Mouse (Mus musculus) left cerebral cortex, adult 11 months (tissue): ENCODE data around the gene Col27a1.
A peak's percentile ranks its signal among the peaks of the same experiment; 100 is the strongest.

Experiments used
- DNase-seq: peaks from one replicate; pipeline ENCODE4 v3.0.0; 2022; ENCODE audit warnings: low spot score

Col27a1 gene

GRCm38 (mm10) chr4:63260506-63260905 lies 46.7 kb downstream of the Col27a1 start:
- no peak for DNase-seq

DNA sequence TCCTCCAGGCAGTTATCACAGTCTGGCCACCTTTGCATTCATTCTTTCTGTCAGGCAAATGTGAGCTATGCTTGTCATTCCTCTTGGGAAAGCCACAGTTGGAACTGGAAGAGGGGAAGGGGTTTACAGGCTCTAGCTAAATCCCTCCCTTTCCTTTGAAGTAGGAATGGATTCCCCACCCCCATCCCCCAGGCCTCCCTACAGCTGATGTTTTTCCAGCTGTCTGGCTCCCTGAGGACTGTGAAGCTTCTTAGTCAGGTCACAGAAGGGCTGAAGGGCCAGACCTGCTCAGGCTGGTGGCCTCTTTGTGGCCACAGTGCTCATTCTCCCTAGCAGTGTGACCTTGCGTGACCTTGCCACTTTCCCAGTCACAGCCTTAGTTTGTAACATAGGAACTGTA lies 49.1 kb downstream of the Col27a1 start:
- DNase-seq = no peak

DNA sequence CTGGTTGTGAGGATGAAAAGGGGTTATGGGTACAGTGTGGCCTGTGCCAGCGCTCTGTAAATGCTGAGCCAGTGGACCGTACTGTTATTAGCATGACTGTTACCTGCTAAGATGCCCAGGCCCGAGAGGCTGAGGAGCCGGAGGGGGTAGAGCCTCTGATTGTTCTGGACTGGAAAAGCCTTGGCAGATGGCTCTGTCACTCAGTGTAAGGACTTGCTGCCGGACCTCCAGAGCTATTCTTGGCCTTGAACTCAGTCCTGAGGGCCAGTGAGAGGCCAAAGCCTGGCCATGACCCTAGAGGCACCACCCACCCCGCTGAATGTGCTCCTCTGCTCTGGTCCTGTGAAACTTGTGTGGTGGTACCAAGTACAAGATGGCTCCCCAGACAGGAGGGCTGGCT lies 52.5 kb downstream of the Col27a1 start:
- no peak for DNase-seq

GRCm38 (mm10) chr4:63267121-63267520 lies 53.3 kb downstream of the Col27a1 start:
- no peak for DNase-seq

DNA sequence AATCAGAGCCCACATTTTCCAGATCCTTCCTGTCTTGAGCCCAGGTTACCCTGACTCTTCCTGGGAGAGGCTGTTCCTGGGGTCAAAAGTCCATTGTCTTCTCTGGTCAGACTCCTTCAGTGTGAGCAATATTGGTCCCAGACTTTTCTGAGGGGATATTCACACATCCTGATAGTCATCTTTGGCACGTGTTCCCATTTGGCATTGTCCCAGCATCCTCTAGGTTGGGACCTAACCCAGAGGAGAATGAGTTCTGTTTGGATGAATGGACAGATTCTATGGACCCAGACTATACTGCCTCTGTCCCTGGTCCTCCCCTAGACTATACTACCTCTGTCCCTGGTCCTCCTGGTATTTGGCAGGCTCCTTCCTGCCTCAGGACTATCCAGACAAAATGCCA lies 53.8 kb downstream of the Col27a1 start:
- no peak for DNase-seq

GRCm38 (mm10) chr4:63268777-63269176 lies 55.0 kb downstream of the Col27a1 start:
- DNase-seq = no peak

DNA sequence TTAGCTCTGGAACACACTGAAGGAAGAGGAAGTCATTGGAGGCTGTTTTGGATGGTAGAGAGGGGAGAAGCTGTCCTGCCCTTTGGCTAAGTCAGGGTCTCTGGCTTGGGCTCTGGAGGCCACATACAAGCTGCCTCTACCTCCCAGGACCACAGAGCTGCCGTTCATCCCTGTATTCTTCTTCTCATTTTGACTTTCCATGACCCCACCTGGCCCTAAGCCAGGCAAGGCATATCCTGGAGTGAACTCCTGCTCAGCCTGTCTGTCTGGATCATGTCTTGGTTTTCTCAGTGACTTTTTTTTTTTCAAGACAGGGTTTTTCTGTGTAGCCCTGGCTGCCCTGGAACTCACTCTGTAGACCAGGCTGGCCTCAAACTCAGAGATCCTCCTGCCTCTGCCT lies 60.7 kb downstream of the Col27a1 start:
- no peak for DNase-seq

DNA sequence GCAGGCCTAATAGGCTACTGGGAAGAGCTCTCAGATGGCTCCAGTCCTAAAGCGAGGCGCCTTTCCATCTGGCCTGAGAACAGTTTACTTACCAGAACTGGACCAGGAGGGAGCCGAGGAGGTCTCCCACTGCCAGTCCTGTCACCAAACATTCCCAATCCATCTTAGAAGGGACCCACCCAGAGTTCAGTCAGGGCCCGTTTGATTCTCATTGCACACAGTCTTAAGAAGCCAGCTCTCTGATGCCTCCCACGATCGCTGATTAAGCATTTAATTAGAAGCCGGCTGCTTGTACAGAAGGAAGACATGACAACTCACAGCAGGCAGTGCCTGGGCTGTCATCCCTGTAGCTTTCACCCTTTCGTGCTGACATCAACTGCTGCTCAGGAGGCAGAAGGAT lies 61.4 kb downstream of the Col27a1 start:
- DNase-seq = peak; percentile 28

DNA sequence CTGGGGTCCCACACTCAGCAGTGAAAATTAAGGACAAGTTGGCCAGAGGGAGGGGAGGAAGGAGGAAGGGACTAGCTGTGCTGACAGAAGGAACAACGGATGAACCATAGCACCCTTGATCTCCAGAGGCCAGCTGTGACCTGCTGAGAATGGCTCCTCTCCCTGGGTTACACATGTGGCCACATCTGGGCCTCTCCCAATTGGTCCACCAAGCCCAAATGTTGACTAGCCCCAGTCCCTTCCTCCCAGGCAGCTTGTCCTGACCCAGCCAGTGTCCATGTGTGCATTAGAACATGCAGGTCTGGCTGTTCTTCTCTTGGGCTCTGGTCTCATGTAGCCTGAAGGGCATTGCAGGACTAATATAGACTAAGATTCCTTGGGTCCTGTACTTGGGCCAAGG lies 62.8 kb downstream of the Col27a1 start:
- no peak for DNase-seq

DNA sequence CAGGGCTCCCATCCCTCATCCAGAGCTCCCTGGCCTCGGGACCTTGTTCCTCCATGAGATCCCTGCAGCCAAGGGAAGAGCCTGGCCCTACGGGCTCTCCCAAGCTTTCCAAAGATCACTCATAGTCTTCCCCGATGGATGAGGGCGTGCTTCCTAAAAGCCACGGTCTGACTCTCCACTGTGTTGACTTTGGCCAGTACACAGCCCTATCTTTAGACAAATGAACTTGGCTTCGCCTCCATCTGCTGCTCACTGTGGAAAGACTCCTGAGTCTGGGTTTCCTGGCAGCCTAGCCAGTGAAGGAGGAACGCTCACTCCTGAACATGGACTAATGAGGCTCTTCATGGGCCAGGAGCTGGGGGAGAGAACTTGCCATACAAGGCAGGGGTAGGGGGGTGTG lies 65.0 kb downstream of the Col27a1 start:
- no peak for DNase-seq

- DNase-seq = no peak
Observed at GRCm38 (mm10) chr4:63281694-63282093, 67.9 kb downstream of the Col27a1 start.

- no peak for DNase-seq
Observed at GRCm38 (mm10) chr4:63283319-63283718, 69.5 kb downstream of the Col27a1 start.

- DNase-seq = no peak
Observed at GRCm38 (mm10) chr4:63286034-63286433, 72.2 kb downstream of the Col27a1 start.

- DNase-seq = no peak
Observed at GRCm38 (mm10) chr4:63288497-63288896, 74.7 kb downstream of the Col27a1 start.

DNA sequence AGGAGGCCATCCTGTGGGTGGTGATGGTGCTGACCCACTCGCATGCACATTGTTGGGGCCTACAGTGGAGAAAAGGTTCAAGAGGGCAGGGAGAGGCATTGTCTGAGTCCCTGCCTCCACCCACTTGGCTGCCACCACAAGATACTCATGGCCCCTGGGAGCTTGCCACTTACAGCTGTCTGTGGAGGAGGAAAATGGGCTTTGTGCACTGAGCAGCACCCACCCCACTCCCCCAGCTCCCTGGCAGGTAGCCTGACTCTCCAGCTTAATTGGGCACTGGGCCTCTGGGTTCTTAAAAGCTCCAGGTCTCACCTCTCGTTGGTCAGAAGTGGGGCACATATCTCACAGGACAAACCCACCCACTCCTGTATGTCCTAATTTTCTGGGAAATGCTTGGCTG lies 76.3 kb downstream of the Col27a1 start:
- DNase-seq = peak; percentile 40

- DNase-seq = peak; percentile 83
Observed at GRCm38 (mm10) chr4:63291075-63291474, 77.3 kb downstream of the Col27a1 start.

DNA sequence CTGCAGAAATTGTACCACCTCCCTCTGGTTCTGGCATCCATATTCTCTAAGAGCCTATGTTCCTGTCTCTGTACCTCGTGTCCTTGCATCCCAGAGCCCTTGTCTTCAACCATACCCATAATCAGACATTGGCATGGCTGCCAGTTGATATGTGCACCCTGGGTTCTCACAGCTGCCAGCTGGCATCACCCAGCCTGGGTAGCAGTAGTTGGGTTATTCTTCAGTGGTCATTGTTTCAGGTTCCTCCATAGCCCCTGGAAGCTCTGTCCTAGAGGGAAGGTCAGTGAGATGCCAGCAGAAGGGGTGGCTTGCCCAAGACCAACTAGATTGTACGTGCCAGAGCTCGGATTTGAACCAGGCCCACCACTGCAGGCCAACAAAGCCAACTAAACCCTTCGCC lies 77.9 kb downstream of the Col27a1 start:
- no peak for DNase-seq

DNA sequence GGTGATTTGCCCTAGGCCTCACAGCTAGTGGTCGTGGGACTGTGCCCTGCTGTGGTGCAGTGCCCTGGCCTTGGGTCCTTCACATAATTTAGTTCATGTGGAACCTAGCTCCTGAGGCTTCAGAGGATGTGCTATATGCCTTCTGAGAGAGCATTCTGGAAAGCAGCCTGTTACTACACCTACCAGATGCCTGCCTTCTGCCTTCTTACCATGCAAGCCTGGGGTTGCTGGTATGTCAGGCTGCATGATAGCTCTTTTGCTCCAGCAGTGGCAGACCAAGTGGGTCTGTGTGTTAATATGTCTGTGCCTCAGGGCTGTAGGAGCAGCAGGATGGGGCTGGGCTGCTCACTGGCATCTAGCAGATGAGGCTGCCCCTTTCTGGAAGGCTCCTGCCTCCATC lies 81.8 kb downstream of the Col27a1 start:
- DNase-seq = no peak

DNA sequence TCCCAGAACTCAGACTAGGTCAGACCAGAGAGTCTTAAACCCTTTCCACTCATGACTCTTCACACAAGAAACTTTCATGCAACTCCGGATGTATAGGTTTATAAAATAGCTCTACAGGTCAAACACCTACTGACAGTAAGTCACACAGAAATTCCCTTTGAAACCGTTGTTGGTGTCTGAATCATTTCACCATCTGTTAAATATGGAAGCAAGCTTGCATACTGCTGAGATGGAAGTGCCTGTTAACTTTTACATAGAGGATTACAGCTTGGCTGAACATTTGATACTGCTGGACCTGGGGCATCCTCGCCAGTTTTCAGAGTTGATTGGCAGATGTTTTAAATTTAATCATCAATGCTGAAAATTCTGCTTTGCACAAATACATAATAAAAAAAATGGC lies 82.5 kb downstream of the Col27a1 start:
- no peak for DNase-seq

DNA sequence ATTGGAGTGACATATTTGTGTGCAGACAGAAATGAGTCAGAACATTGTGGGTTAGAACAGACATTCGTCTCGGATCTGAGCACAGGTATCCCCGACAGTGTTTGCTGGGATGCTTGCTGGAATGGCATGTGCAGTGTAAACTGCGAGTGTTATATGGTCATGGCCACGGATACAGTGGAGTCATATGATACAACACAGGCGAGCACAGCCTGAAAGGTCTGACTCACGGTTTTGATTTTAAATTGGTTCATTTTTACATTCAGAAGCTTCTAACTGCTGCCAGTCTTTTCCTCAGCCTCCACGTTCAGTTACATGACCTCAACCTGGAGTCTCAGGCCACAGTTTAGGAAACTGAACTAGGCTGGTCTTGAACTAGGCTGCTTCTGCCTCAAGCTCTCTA lies 83.1 kb downstream of the Col27a1 start:
- DNase-seq = no peak

GRCm38 (mm10) chr4:63298191-63298590 lies 84.4 kb downstream of the Col27a1 start:
- DNase-seq = no peak

DNA sequence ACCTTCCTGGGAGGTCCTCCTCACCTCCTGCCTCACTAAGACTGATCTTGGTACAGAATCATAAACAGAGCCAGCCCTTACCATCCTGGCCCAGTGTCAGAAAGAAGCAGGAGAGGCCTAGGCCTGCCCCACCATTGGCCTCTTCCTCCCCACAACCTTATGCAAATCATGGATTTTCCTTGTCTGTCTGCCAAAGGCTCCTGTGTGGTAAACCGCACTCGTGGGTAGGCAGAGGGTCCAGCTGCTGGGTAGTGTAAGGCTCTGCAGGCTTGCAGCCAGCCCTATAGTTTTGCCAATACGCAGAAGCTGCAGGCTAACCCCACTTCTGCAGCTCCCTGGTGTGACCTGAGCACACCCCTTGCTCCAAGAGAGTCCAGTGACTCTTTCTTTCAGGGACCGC lies 88.8 kb downstream of the Col27a1 start:
- DNase-seq = no peak

DNA sequence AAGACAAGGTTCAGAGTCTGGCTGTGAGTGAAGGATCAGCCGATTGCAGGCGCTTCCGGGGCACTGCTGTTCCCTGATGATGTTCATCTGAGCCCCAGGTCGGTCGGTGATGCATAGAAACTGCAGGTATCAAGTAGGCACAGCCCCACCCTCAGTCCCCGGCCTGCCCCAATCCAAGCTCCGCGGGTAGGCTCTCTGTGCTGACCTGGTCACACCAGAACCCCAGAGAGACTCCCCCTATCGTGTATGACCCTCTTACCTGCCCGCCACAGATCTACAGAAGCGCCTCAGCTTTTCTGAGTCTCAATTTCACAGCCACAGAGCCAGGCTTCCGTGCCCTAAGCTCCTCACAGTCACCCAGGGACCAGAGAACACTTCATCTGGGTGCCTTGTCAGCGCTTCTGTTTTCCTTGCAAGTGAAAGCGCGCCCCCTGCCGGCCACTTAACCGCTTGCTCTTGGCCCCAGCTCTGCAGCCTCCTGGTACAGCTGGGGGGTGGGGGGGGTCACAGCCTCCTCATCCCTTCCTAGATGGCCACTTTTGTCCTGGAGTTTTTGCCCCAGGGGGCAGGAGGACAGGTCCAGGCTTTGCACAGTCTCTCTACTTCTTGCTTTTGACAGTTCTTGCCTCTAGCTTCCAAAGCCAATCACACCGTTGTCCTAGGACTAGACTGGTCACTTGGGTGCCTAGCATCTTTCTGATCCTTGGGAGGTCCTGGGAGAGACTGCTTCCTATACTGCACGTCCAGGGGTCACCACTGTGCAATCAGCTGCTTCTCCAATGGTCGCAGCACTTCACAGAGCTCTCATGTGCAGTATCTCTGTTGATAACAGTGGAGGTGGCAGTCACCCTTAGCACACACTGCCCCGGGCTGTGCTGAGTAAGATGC lies 93.6 kb downstream of the Col27a1 start:
- DNase-seq = peak; percentile 85

- DNase-seq = no peak
Observed at GRCm38 (mm10) chr4:63308316-63308715, 94.5 kb downstream of the Col27a1 start.
